Mouse (Mus musculus) G1E (cell line): ENCODE measurements around the gene Lyg1.

Experiments used
- CTCF ChIP-seq: IDR thresholded peaks from 2 replicates; pipeline ENCODE4 v1.5.1; 2012; ENCODE audit warnings: low read depth, low read length, inconsistent platforms, mixed read lengths
- GATA1 ChIP-seq: IDR thresholded peaks from 2 replicates; pipeline ENCODE4 v1.6.1; 2012; ENCODE audit warnings: borderline replicate concordance, low read length, inconsistent platforms, mixed read lengths
- GATA2 ChIP-seq: IDR thresholded peaks from 2 replicates; pipeline ENCODE4 v1.6.1; 2012; ENCODE audit warnings: low read depth, low read length, inconsistent platforms, borderline replicate concordance

- TF ChIP-seq CTCF: no peak
- no peak for TF ChIP-seq GATA1
- no peak for TF ChIP-seq GATA2
Observed at GRCm38 (mm10) chr1:37957659-37958058, at the start of gene Lyg1.
